Mouse (Mus musculus) midbrain, embryonic 15.5 days (tissue): ENCODE measurements around the gene Astn2. TPM values are rescaled to one million over a fixed set of nuclear protein-coding genes. Genes with fewer than 3 reads are reported as not detected.

Experiments used
- ATAC-seq: fragments of 200-750 bp; cut with Nextera tagmentation; replicated peaks from 2 replicates; pipeline ENCODE4 v1.8.0; 2017; ENCODE audit warnings: moderate TSS enrichment
- H3K27ac ChIP-seq: fragments of 300-500 bp; sonication (generic); 2 replicates; pipeline ENCODE4 v1.5.1; 2015; ENCODE audit warnings: mild to moderate bottlenecking, inconsistent platforms
- H3K27me3 ChIP-seq: fragments of 300-500 bp; sonication (generic); replicated peaks from 2 replicates; pipeline ENCODE4 v1.6.1; 2015; ENCODE audit warnings: inconsistent platforms
- H3K36me3 ChIP-seq: fragments of 300-500 bp; sonication (generic); replicated peaks from 2 replicates; pipeline ENCODE4 v1.6.1; 2015; ENCODE audit warnings: inconsistent platforms
- H3K4me1 ChIP-seq: fragments of 300-500 bp; sonication (generic); 2 replicates; pipeline ENCODE4 v1.6.1; 2015; ENCODE audit warnings: inconsistent platforms
- H3K4me2 ChIP-seq: fragments of 300-500 bp; sonication (generic); 2 replicates; pipeline ENCODE4 v1.6.1; 2015; ENCODE audit warnings: inconsistent platforms, mild to moderate bottlenecking, moderate library complexity
- H3K4me3 ChIP-seq: fragments of 300-500 bp; sonication (generic); 2 replicates; pipeline ENCODE4 v1.5.1; 2015; ENCODE audit warnings: mild to moderate bottlenecking, inconsistent platforms
- H3K9ac ChIP-seq: fragments of 300-500 bp; sonication (generic); 2 replicates; pipeline ENCODE4 v1.6.1; 2015; ENCODE audit warnings: mild to moderate bottlenecking, inconsistent platforms
- H3K9me3 ChIP-seq: fragments of 300-500 bp; sonication (generic); 2 replicates; pipeline ENCODE4 v1.6.1; 2016; ENCODE audit warnings: inconsistent platforms
- WGBS: fragments of 180-500 bp; shearing (Covaris S2); methylation state at CpG from one replicate; pipeline ENCODE4 v1.1.7; 2015; ENCODE audit warnings: mixed read lengths; 5-methylcytosine and 5-hydroxymethylcytosine counted together
- polyA plus RNA-seq: library from polyadenylated mRNA; unstranded; fragments of >200 nt; fragmentation: Nextera tagmentation; extraction: Ambion mirVana; gene quantifications from 2 replicates; pipeline ENCODE4 v1.2.1, GENCODE M21; 2015

The Astn2 gene
- polyA plus RNA-seq, 1 experiment from 2014 or later, result 4.0 TPM

DNA sequence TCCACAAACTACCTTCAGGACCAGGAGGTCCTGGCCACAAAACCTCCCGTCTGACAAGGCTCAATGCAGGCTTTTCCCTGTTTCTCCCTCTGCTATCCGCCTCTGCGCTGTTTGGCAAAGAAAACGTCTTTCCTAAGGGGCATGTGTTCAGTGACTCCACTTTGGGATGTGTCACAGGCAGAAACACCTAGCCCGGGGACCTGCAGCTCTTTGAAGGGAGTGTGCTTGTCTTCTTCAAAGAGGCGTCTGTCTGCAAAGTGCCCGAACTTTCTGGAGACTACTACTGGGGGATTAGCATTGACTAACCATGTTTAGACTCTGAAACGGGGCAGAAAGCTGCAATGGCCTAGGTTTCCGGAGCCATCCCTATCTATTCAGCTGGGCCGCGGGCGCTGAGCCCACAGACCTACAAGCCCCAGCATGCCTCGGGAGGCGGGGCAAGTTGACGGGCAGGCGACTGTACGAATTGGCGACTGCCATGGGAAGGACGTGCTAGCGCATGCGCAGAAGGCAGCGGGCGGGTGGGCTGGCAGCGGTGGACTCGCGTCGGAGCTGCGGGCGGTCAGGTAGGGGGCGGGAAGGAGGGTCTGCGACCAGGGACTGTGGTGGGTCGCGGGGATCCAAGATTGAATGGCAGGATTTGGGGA is 799.8 kb downstream of the Astn2 start, which contains the start of gene Trim32:
Trim32 (plus strand) TSS at position 483 of the 647 bp plus-strand sequence.
- Histone ChIP-seq H3K27ac (peak within 1 kb of the TSS; percentile 82), H3K9ac (peak within 1 kb of the TSS; percentile 80), H3K4me3 (peak within 1 kb of the TSS; percentile 70), H3K36me3 (no peaks in the 10 kb centered on the region), H3K27me3 (no peaks in the 10 kb centered on the region), H3K4me1 (peaks cover 27% of the 10 kb centered on the region), H3K4me2 (peak within 1 kb of the TSS; percentile 61), H3K9me3 (no peaks in the 10 kb centered on the region)
- ATAC-seq, result peak; percentile 98
- whole genome bisulfite sequencing, result 2% methylated on average over 33 of the region's 33 CpGs

DNA sequence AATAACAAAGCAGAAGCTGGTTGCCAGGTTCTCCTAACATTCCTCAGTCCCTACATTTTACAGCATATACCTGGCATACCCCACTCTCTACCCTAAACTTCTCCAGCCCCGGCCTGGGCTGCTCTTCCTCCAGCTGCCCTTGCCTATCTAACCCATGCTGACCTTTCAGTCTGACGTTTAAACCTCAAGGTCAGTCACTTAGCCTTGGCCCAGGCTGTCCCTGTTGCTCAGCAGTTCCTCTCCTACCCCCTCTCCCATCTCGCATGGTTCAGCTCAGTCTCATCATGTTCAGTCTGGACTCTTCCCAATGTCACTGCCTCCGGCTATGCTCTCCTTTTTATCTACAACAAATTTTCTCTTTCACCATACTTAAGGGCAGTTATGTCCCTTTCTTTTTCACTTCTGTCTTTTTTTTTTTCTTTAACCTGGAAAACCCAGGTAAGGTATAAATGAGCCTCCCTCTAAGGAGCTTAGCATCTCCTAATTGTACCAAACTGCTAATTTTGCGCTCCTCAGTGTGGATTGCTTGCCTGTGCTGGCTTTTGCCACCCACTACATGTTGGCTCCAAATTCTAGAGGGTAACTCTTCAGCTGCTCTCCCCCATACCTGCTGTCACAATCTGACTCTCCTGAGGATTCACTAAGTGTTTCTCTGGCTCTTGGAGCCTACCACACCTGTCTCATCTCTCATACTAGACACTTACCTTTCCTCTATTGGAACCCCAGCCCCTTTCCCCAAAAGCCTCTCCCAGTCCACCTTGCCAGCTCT is 809.6 kb downstream of the Astn2 start:
- H3K4me3 ChIP-seq, result no peak overlapping the region
- H3K36me3 ChIP-seq, result no peaks in the 10 kb centered on the region
- no peaks in the 10 kb centered on the region for H3K27me3 ChIP-seq
- ATAC-seq, result no peak
- WGBS, result 74% methylated on average over 5 of the region's 5 CpGs
- no peaks in the 10 kb centered on the region for H3K4me1 ChIP-seq
- H3K9me3 ChIP-seq, result no peaks in the 10 kb centered on the region
- no peak overlapping the region for H3K9ac ChIP-seq
- no peak overlapping the region for H3K4me2 ChIP-seq
- H3K27ac ChIP-seq, result no peak overlapping the region

- no peak overlapping the region for H3K4me2 ChIP-seq
- no peaks in the 10 kb centered on the region for H3K27me3 ChIP-seq
- H3K27ac ChIP-seq, result no peak overlapping the region
- H3K9ac ChIP-seq, result no peak overlapping the region
- H3K36me3 ChIP-seq, result no peaks in the 10 kb centered on the region
- ATAC-seq, result peak; percentile 77
- no peak overlapping the region for H3K4me3 ChIP-seq
- no peaks in the 10 kb centered on the region for H3K9me3 ChIP-seq
- no peaks in the 10 kb centered on the region for H3K4me1 ChIP-seq
Observed at GRCm38 (mm10) chr4:65589780-65590179, 814.6 kb downstream of the Astn2 start.

DNA sequence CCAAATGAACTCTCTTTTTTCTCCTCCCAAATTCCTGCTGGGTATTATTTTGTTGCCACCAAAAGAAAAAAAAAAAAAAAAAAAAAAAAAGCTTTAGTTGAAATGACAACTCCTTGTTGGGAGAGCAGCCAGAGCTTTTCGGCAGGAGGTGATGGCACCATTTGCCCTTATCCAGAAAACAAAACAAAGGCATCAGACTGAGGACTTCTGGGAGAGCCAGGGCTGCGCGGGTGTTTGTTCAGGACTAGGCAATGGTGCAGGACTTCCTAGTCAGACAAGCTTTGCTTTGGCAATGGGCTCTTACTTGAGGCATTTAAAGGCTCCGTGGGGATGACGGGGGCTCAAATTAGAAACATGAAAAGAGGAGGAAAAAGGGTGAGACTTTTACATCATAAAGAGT is 817.5 kb downstream of the Astn2 start:
- no peak for ATAC-seq
- Histone ChIP-seq H3K9me3 (no peaks in the 10 kb centered on the region), H3K27ac (no peak overlapping the region), H3K4me1 (no peaks in the 10 kb centered on the region), H3K36me3 (no peaks in the 10 kb centered on the region), H3K9ac (no peak overlapping the region), H3K4me2 (no peak overlapping the region), H3K27me3 (no peaks in the 10 kb centered on the region), H3K4me3 (no peak overlapping the region)
- WGBS, result 33% methylated on average over 5 of the region's 5 CpGs

DNA sequence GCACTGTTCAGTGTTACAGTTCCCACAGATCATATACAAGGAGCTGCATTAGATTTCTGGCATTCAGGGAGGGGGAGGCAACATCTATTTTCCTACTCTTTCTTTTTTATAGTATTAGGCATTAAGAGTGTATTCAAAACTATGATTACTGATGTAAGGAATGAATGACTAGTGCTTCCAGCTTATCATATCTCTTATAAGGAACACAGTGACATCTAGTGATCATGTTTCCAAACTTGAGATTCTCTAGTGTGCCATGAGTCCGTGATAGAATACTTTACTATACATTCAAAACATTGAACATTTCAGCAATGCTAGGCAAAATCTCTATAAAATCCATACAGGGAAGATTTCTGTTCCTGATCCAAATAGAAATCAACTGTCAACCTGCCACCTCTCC is 824.2 kb downstream of the Astn2 start:
- no peak overlapping the region for H3K27ac ChIP-seq
- no peaks in the 10 kb centered on the region for H3K27me3 ChIP-seq
- ATAC-seq, result no peak
- no peaks in the 10 kb centered on the region for H3K36me3 ChIP-seq
- H3K9ac ChIP-seq, result no peak overlapping the region
- no peaks in the 10 kb centered on the region for H3K9me3 ChIP-seq
- no peaks in the 10 kb centered on the region for H3K4me1 ChIP-seq
- no peak overlapping the region for H3K4me3 ChIP-seq
- WGBS, result 67% methylated on average over 1 of the region's 1 CpGs
- H3K4me2 ChIP-seq, result no peak overlapping the region

- Histone ChIP-seq H3K27me3 (no peaks in the 10 kb centered on the region), H3K4me2 (no peak overlapping the region), H3K9ac (no peak overlapping the region), H3K9me3 (no peaks in the 10 kb centered on the region), H3K4me3 (no peak overlapping the region), H3K36me3 (no peaks in the 10 kb centered on the region), H3K4me1 (no peaks in the 10 kb centered on the region), H3K27ac (no peak overlapping the region)
- WGBS, result 56% methylated on average over 4 of the region's 4 CpGs
- ATAC-seq, result no peak
Observed at GRCm38 (mm10) chr4:65565493-65565892, 838.9 kb downstream of the Astn2 start.

DNA sequence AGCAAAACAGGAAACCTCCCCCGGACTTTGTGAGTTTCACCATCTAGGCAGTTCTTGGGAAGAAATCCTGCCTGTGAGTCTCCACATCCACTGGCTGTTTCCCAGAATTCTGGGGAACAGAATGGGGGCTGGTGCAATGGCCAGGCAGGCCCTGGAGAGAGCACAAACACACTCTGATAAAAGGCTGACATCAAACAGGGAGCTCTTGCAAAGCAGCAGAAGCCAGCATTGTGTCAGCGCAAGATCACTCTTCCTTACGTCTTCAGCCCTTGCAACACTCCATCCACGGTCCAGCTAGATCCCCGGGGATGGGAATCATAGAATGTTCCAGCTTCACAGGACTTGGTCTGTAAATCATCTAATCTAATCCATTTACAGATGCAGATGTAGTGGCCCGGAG is 855.9 kb downstream of the Astn2 start:
- Histone ChIP-seq H3K9ac (no peak overlapping the region), H3K4me3 (no peak overlapping the region), H3K4me2 (no peak overlapping the region), H3K27ac (no peak overlapping the region), H3K36me3 (no peaks in the 10 kb centered on the region), H3K27me3 (no peaks in the 10 kb centered on the region), H3K9me3 (no peaks in the 10 kb centered on the region), H3K4me1 (no peaks in the 10 kb centered on the region)
- no peak for ATAC-seq
- WGBS, result 81% methylated on average over 6 of the region's 6 CpGs

GRCm38 (mm10) chr4:65545582-65545981 is 858.8 kb downstream of the Astn2 start:
- Histone ChIP-seq H3K36me3 (no peaks in the 10 kb centered on the region), H3K9ac (no peak overlapping the region), H3K4me1 (no peaks in the 10 kb centered on the region), H3K27ac (no peak overlapping the region), H3K27me3 (no peaks in the 10 kb centered on the region), H3K4me3 (no peak overlapping the region), H3K9me3 (no peaks in the 10 kb centered on the region), H3K4me2 (no peak overlapping the region)
- no peak for ATAC-seq
- WGBS, result 71% methylated on average over 2 of the region's 2 CpGs

GRCm38 (mm10) chr4:65532071-65532736 is 872.2 kb downstream of the Astn2 start:
- no peaks in the 10 kb centered on the region for H3K36me3 ChIP-seq
- 95% methylated on average over 2 of the region's 2 CpGs for WGBS

DNA sequence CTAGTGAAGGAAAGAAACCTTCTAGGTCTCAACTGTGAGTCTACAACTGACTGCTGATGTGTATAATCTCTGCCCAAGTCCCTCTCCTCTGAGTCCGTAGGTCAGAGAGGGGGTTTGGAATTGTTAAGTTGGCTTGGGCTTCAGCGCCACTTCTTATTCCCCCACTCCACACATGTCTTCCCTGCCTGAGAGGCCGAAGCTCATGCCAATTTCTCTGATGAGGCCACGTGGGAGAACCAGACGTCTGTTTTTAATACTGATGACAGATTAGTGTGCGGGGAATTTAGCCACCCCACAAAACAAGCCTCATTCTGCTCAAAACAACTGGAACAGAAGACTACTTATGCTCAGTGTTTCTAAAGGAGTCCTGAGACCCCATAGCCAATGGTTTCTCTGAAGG is 872.8 kb downstream of the Astn2 start:
- no peak overlapping the region for H3K9ac ChIP-seq
- ATAC-seq, result no peak
- WGBS, result 62% methylated on average over 6 of the region's 6 CpGs

More at GRCm38 (mm10) chr4:65532071-65532736, 872.2 kb downstream of the Astn2 start:
- no peak for ATAC-seq
- H3K27me3 ChIP-seq, result no peaks in the 10 kb centered on the region
- H3K4me2 ChIP-seq, result no peak overlapping the region
- no peak overlapping the region for H3K27ac ChIP-seq
- no peaks in the 10 kb centered on the region for H3K4me1 ChIP-seq
- H3K9ac ChIP-seq, result no peak overlapping the region
- no peak overlapping the region for H3K4me3 ChIP-seq
- no peaks in the 10 kb centered on the region for H3K9me3 ChIP-seq

GRCm38 (mm10) chr4:65530901-65531300 is 873.5 kb downstream of the Astn2 start:
- H3K9ac ChIP-seq, result no peak overlapping the region
- no peak overlapping the region for H3K4me3 ChIP-seq
- 70% methylated on average over 2 of the region's 2 CpGs for WGBS
- H3K36me3 ChIP-seq, result no peaks in the 10 kb centered on the region
- no peak overlapping the region for H3K27ac ChIP-seq
- H3K27me3 ChIP-seq, result no peaks in the 10 kb centered on the region
- no peaks in the 10 kb centered on the region for H3K4me1 ChIP-seq
- no peaks in the 10 kb centered on the region for H3K9me3 ChIP-seq
- no peak for ATAC-seq
- H3K4me2 ChIP-seq, result no peak overlapping the region

More for the DNA sequence above, 872.8 kb downstream of the Astn2 start:
- Histone ChIP-seq H3K4me1 (no peaks in the 10 kb centered on the region), H3K27me3 (no peaks in the 10 kb centered on the region), H3K4me2 (no peak overlapping the region), H3K27ac (no peak overlapping the region), H3K9me3 (no peaks in the 10 kb centered on the region), H3K4me3 (no peak overlapping the region), H3K36me3 (no peaks in the 10 kb centered on the region)

DNA sequence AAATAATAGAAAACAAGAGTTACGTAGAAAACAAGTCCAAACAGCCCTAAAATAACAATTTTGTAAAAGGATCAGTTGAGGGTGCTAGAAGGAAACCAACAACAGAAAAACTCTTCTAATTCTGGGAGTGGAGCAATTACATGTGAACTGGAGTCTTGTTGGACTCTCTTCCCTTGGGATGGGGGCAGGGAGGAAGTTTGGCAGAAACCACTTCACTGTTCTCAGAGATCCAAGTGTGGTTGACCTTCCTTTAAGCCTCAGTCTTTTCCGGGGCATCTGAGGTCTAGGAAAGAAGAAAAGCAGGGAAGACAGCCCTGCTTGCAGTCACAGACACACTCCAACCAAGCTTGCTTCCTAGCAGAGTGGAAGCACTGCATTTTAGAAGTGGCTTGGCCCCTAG is 896.3 kb downstream of the Astn2 start:
- no peak for ATAC-seq
- WGBS, result 81% methylated on average over 2 of the region's 2 CpGs
- no peak overlapping the region for H3K27ac ChIP-seq
- H3K36me3 ChIP-seq, result no peaks in the 10 kb centered on the region
- no peak overlapping the region for H3K4me3 ChIP-seq
- no peak overlapping the region for H3K4me2 ChIP-seq
- no peaks in the 10 kb centered on the region for H3K27me3 ChIP-seq
- no peaks in the 10 kb centered on the region for H3K9me3 ChIP-seq
- no peaks in the 10 kb centered on the region for H3K4me1 ChIP-seq
- H3K9ac ChIP-seq, result no peak overlapping the region
